17 mouse cellular contexts compared by ENCODE assay signal in the genomic region with DNA sequence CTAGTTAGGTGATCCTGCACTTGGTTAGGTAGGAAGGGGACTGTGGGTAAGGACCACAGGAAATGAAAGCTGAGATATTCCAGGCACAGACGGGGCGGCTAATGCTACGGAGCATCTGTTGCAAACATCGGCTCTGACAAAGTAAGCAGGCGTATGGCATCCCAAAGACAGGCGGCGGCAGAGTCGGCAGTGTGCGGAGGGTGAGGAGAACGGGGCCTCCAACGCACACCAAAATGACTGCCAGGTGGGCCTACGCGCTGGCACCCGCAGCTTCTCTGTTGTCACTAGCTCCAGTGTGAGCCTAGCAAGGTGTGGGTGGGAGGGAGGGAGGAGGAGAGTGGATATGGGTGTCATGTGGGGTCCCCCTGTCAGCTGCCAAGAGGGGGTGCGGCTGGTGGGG. TPM values are rescaled to one million over a fixed set of nuclear protein-coding genes. Genes with fewer than 3 reads are reported as not detected.
DNase-seq lines count a peak whose midpoint lies in the region; ATAC-seq and TF ChIP-seq lines count a peak whose summit lies in the region.
"Had no signal": no experiment of that assay in that cellular context is flagged by ENCODE, and none has a peak within 500 bp of the region (broad histone marks: within the 10 kb centered on the region; RNA-seq: fewer than 3 reads in every experiment).

No protein-coding gene starts in this region.

- H3K4me3 ChIP-seq in lung, embryonic 14.5 days (ENCODE audit: low read depth, low read length) = no peak overlapping the region
- no peak overlapping the region for H3K4me3 ChIP-seq in stomach, postnatal 0 days (ENCODE audit: low read depth, low read length)
- H3K4me3 ChIP-seq: embryonic facial prominence, embryonic 15.5 days; hindbrain, embryonic 12.5 days had no signal

- WGBS in lung, embryonic 14.5 days = 47% methylated on average over 15 of the region's 15 CpGs
- WGBS in stomach, postnatal 0 days = 62% methylated on average over 15 of the region's 15 CpGs

- no peak overlapping the region for H3K27ac ChIP-seq in lung, embryonic 14.5 days (ENCODE audit: low read depth)
- no peak overlapping the region for H3K27ac ChIP-seq in stomach, postnatal 0 days (replicated peaks)
- H3K27ac ChIP-seq: embryonic facial prominence, embryonic 15.5 days; hindbrain, embryonic 12.5 days; macrophage had no signal

- H3K27me3 ChIP-seq in lung, embryonic 14.5 days (ENCODE audit: insufficient read depth, low read length) = no peaks in the 10 kb centered on the region; the same call in 1 of the 2 replicates
- no peaks in the 10 kb centered on the region for H3K27me3 ChIP-seq in stomach, postnatal 0 days (ENCODE audit: control insufficient read depth, insufficient read depth, low read length)
- H3K27me3 ChIP-seq: embryonic facial prominence, embryonic 15.5 days; hindbrain, embryonic 12.5 days had no signal

- DNase-seq in lung, embryonic 14.5 days = peak; percentile 41
- no peak for DNase-seq in lung, adult 18-20 months
- peak; percentile 75 for DNase-seq in layer of hippocampus, adult 11-12 months (ENCODE audit: low spot score)
- peak; percentile 54 to 83 for DNase-seq in left cerebral cortex, adult 9 months (ENCODE audit: low spot score in 2 of 2)
- no peak for DNase-seq in stomach, postnatal 0 days (ENCODE audit: low spot score)
- DNase-seq in gastrocnemius, adult 8-10 months (ENCODE audit: low spot score in 2 of 2) = no peak
- no peak for DNase-seq in adrenal gland, adult 18-20 months (ENCODE audit: low spot score in 2 of 2)
- no peak for DNase-seq in urinary bladder, postnatal 14 days (ENCODE audit: low spot score)
- DNase-seq: thymus, postnatal 25 days had no signal

- H3K9me3 ChIP-seq in lung, embryonic 14.5 days (ENCODE audit: low read depth, low read length) = no peaks in the 10 kb centered on the region
- no peaks in the 10 kb centered on the region for H3K9me3 ChIP-seq in stomach, postnatal 0 days (ENCODE audit: control insufficient read depth, low read length)
- H3K9me3 ChIP-seq: embryonic facial prominence, embryonic 15.5 days; hindbrain, embryonic 12.5 days had no signal

- no peak overlapping the region for H3K9ac ChIP-seq in lung, embryonic 14.5 days
- H3K9ac ChIP-seq in stomach, postnatal 0 days (ENCODE audit: low read length) = no peak overlapping the region
- H3K9ac ChIP-seq: embryonic facial prominence, embryonic 15.5 days; hindbrain, embryonic 12.5 days had no signal

- peaks cover 16% of the 10 kb centered on the region for H3K4me1 ChIP-seq in lung, embryonic 14.5 days (ENCODE audit: insufficient read depth)
- peaks cover 7% of the 10 kb centered on the region for H3K4me1 ChIP-seq in stomach, postnatal 0 days (replicated peaks; ENCODE audit: control insufficient read depth, insufficient read depth)

- no peak overlapping the region for H3K4me2 ChIP-seq in lung, embryonic 14.5 days
- no peak overlapping the region for H3K4me2 ChIP-seq in stomach, postnatal 0 days (replicated peaks; ENCODE audit: low read depth)
- H3K4me2 ChIP-seq: embryonic facial prominence, embryonic 15.5 days; hindbrain, embryonic 12.5 days had no signal

- H3K36me3 ChIP-seq in lung, embryonic 14.5 days (ENCODE audit: insufficient read depth) = no peaks in the 10 kb centered on the region
- peaks cover 2% of the 10 kb centered on the region; the same call in 1 of the 2 replicates for H3K36me3 ChIP-seq in stomach, postnatal 0 days (ENCODE audit: control insufficient read depth, insufficient read depth, low read length)
- H3K36me3 ChIP-seq: embryonic facial prominence, embryonic 15.5 days had no signal

- ATAC-seq in lung, embryonic 14.5 days (ENCODE audit: insufficient read depth) = no peak
- ATAC-seq in stomach, postnatal 0 days (ENCODE audit: low FRiP score, low TSS enrichment) = no peak
- ATAC-seq: Patski had no signal

- TF ChIP-seq EP300 in stomach, postnatal 0 days (optimal IDR thresholded peaks at IDR 0.05) = no peak

- TF ChIP-seq CTCF in lung, embryonic 14.5 days (IDR thresholded peaks at IDR 0.05; ENCODE audit: low read depth) = no peak
- TF ChIP-seq CTCF in stomach, postnatal 0 days (IDR thresholded peaks at IDR 0.05; ENCODE audit: low read depth) = peak; percentile 17; the same call in 1 of the 2 replicates

RNA-seq across cellular contexts. Expression of a gene that starts 18.9 kb away (rescaled TPM):
- polyA plus RNA-seq in lung, embryonic 14.5 days (2014; fragmentation: Nextera tagmentation; extraction: Ambion mirVana) = not detected in 2 replicates
- polyA plus RNA-seq in stomach, postnatal 0 days (2015; fragmentation: Nextera tagmentation; extraction: Ambion mirVana) = 0.08 TPM in 1 of 2 replicates, not detected in the other
- total RNA-seq in gastrocnemius, adult 8-10 months (2022) = under 1 TPM in 1 of 4 experiments, not detected in 3; 0.27 TPM
- not detected for total RNA-seq in adrenal gland, adult 18-20 months (2021)
- total RNA-seq: adrenal gland, postnatal 25 days; heart, adult 18-20 months; liver, adult 2 months; monocyte, adult 5-6 weeks had no signal
- polyA plus RNA-seq: hindbrain, embryonic 12.5 days; liver, adult 2 months; macrophage had no signal

RNA-seq across cellular contexts. Expression of a gene that starts 30.0 kb away (rescaled TPM):
- polyA plus RNA-seq in lung, embryonic 14.5 days (2014; fragmentation: Nextera tagmentation; extraction: Ambion mirVana) = 49.7 and 57.2 TPM in 2 replicates
- polyA plus RNA-seq in stomach, postnatal 0 days (2015; fragmentation: Nextera tagmentation; extraction: Ambion mirVana) = 48.0 and 49.5 TPM in 2 replicates
- 10 to 100 TPM; 38.7 to 49.7 (median 44.0) TPM for total RNA-seq in gastrocnemius, adult 8-10 months (2022)
- 10 to 100 TPM; 63.1 to 64.5 TPM for total RNA-seq in adrenal gland, adult 18-20 months (2021)

RNA-seq across cellular contexts. Expression of a gene that starts 30.1 kb away (rescaled TPM):
- 11.7 and 12.5 TPM in 2 replicates for polyA plus RNA-seq in lung, embryonic 14.5 days (2014; fragmentation: Nextera tagmentation; extraction: Ambion mirVana)
- 8.2 TPM in 2 replicates for polyA plus RNA-seq in stomach, postnatal 0 days (2015; fragmentation: Nextera tagmentation; extraction: Ambion mirVana)
- total RNA-seq in gastrocnemius, adult 8-10 months (2022) = under 1 TPM; 0.92 to 0.96 (median 0.93) TPM
- 1 to 10 TPM; 5.0 to 6.1 TPM for total RNA-seq in adrenal gland, adult 18-20 months (2021)

RNA-seq across cellular contexts. Expression of a gene that starts 57.5 kb away (rescaled TPM):
- polyA plus RNA-seq in lung, embryonic 14.5 days (2014; fragmentation: Nextera tagmentation; extraction: Ambion mirVana) = 4.7 and 5.7 TPM in 2 replicates
- polyA plus RNA-seq in stomach, postnatal 0 days (2015; fragmentation: Nextera tagmentation; extraction: Ambion mirVana) = 1.8 and 2.4 TPM in 2 replicates
- total RNA-seq in gastrocnemius, adult 8-10 months (2022) = 10 to 100 TPM; 12.3 to 22.0 (median 17.2) TPM
- total RNA-seq in adrenal gland, adult 18-20 months (2021) = 10 to 100 TPM; 10.5 to 28.9 TPM

Comparison
In these comparisons a context has a peak if more than half of its experiments do, and no peak if none do; other contexts are left out.
1. DNase-seq: peak in lung, embryonic 14.5 days (single experiment), layer of hippocampus, adult 11-12 months (single experiment) and left cerebral cortex, adult 9 months (2 of 2); none in lung, adult 18-20 months (0 of 2), stomach, postnatal 0 days (single experiment), gastrocnemius, adult 8-10 months (0 of 2), adrenal gland, adult 18-20 months (0 of 2) and urinary bladder, postnatal 14 days (single experiment).